Mouse (Mus musculus) C2C12 (cell line): ENCODE results near the gene Srrm1.

Source experiments
- CEBPB ChIP-seq: IDR thresholded peaks from one replicate; pipeline ENCODE4 v1.6.1; 2011; ENCODE audit warnings: low read depth, mild to moderate bottlenecking, control low read depth, moderate library complexity
- CTCF ChIP-seq: IDR thresholded peaks from one replicate; pipeline ENCODE4 v1.5.1; 2011; ENCODE audit not compliant: control insufficient read depth, insufficient read depth, insufficient read length
- FOSL1 ChIP-seq: IDR thresholded peaks from one replicate; pipeline ENCODE4 v1.8.0; 2011; ENCODE audit warnings: mild to moderate bottlenecking, low read length; ENCODE audit not compliant: poor library complexity, insufficient read depth, severe bottlenecking
- MAX ChIP-seq: IDR thresholded peaks from one replicate; pipeline ENCODE4 v1.6.1; 2011; ENCODE audit warnings: mild to moderate bottlenecking, control low read depth
- MYOD1 ChIP-seq: IDR thresholded peaks from one replicate; pipeline ENCODE4 v1.6.1; 2011; ENCODE audit warnings: low read depth; ENCODE audit not compliant: control insufficient read depth, insufficient read length
- MYOG ChIP-seq: IDR thresholded peaks from one replicate; pipeline ENCODE4 v1.6.1; 2011; ENCODE audit not compliant: control insufficient read depth, insufficient read length; ENCODE audit errors: extremely low read depth
- USF1 ChIP-seq: IDR thresholded peaks from one replicate; pipeline ENCODE4 v1.6.1; 2011; ENCODE audit warnings: low read depth, mild to moderate bottlenecking, control low read depth, moderate library complexity

- TF ChIP-seq MYOD1 = no peak
- no peak for TF ChIP-seq CTCF
- TF ChIP-seq USF1 = no peak
- TF ChIP-seq MAX = no peak
- no peak for TF ChIP-seq CEBPB
- no peak for TF ChIP-seq FOSL1
- no peak for TF ChIP-seq MYOG
Measured at GRCm38 (mm10) chr4:135357221-135357920, 4.2 kb upstream of the Srrm1 start.
